Mouse (Mus musculus): Measurements from ENCODE around the gene Disc1. TPM values are rescaled to one million over a fixed set of nuclear protein-coding genes. Genes with fewer than 3 reads are reported as not detected.

Disc1 gene
- total and polyA plus RNA-seq, 3 experiments: not detected

DNA sequence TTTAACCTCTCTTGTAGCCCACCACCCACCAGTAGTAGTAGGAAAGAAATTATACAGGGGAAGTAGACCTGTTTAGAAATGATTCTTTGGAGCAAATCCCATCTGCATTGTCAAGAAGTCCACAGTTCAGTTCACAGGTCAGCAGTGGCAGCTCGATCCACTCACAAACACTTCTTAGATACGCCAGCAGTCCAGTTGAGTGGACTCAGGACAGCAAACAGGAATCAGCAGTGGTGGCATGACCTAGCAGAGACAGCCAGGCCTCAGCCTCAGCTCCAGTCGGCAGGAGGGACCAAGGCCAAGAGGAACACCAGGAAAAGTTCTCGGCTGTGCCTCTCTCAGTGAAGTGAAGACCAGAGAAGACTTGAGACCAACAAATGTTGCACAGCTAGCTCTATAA lies 121.7 kb downstream of the Disc1 start:
- Histone ChIP-seq H3K9me3 (replicated peaks; ENCODE audit: low read length) (peaks cover 9% of the 10 kb centered on the region), H3K4me3 (replicated peaks in 1 of 3; ENCODE audit: low read depth in 2 of 3, low read length in 2 of 3, poor library complexity in 1 of 3) (no peak overlapping the region), H3K79me2 (replicated peaks; ENCODE audit: control insufficient read depth, extremely low read depth, insufficient read depth, poor library complexity, severe bottlenecking) (no peaks in the 10 kb centered on the region), H3K4me2 (ENCODE audit: insufficient read depth, low read depth, poor library complexity, severe bottlenecking) (no peak overlapping the region), H3K36me3 (replicated peaks in 1 of 2; ENCODE audit: control insufficient read depth in 1 of 2, insufficient read depth in 1 of 2, low read length in 1 of 2) (no peaks in the 10 kb centered on the region), H3K27ac (ENCODE audit: insufficient read depth, low read depth) (no peak overlapping the region), H3K27me3 (replicated peaks) (peaks cover 29% of the 10 kb centered on the region), H3K9ac (ENCODE audit: insufficient read depth, low read depth) (no peak overlapping the region), H3K4me1 (ENCODE audit: control insufficient read depth in 1 of 2, insufficient read depth in 2 of 2) (no peaks in the 10 kb centered on the region)
- dilution Hi-C loops (cut with MboI; ENCODE audit: extremely low pct_ligation_motif_present, extremely low pct_unique_long_range_greater_than_20kb, low sequenced_read_pairs) (no loop called here), in situ Hi-C loops (cut with MboI; ENCODE audit: low pct_ligation_motif_present, low pct_unique_long_range_greater_than_20kb, low sequenced_read_pairs) (loop anchor here (25.0 kb wide), 1 partner anchor 387 kb away; the partner anchor contains the start of gene Sipa1l2)
- DNase-seq (ENCODE audit: extremely low read depth): no peak
- no peak for TF ChIP-seq IRF4 (IDR thresholded peaks at IDR 0.05; ENCODE audit: low read depth, low read length)
- TF ChIP-seq POLR2A (IDR thresholded peaks at IDR 0.05; ENCODE audit: low read depth, low read length): no peak
- TF ChIP-seq ELF1 (IDR thresholded peaks at IDR 0.05; ENCODE audit: low read depth, low read length): no peak
- TF ChIP-seq ETS1 (conservative IDR thresholded peaks at IDR 0.05; ENCODE audit: low read depth, low read length): no peak
- no peak for TF ChIP-seq MAZ (IDR thresholded peaks at IDR 0.05; ENCODE audit: low read depth, low read length)
- no peak for TF ChIP-seq NRF1 (IDR thresholded peaks at IDR 0.05; ENCODE audit: low read depth, low read length)
- TF ChIP-seq KAT2A (IDR thresholded peaks at IDR 0.05; ENCODE audit: insufficient replicate concordance, low read length): no peak
- no peak for TF ChIP-seq ZNF384 (IDR thresholded peaks at IDR 0.05; ENCODE audit: low read depth, low read length)
- TF ChIP-seq MAX (IDR thresholded peaks at IDR 0.05; ENCODE audit: low read length): no peak
- no peak for TF ChIP-seq PAX5 (IDR thresholded peaks at IDR 0.05; ENCODE audit: low read length)
- TF ChIP-seq MEF2A (IDR thresholded peaks at IDR 0.05; ENCODE audit: borderline replicate concordance, low read depth, low read length): no peak
- no peak for TF ChIP-seq POLR2AphosphoS2 (IDR thresholded peaks at IDR 0.05; ENCODE audit: low read depth, low read length)
- TF ChIP-seq MXI1 (IDR thresholded peaks at IDR 0.05; ENCODE audit: low read depth, low read length): no peak

DNA sequence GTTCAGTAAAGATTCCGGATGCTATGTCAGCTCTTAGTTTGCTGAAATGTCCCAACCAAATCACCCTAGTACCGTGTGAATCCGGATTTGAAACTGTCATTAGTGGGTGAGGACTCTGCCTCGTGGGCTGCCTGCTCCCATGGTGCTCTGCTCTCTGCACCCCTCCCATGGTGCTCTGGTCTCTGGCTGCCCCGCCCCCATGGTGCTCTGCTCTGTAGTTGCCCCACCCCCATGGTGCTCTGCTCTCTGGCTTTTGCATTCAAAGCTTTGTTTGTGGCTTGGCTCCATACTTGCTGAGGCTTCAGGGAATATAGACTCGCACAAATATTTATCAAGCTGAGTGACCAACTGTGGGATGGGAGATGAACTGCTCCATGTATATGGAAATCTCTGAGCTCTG lies 123.1 kb downstream of the Disc1 start:
- TF ChIP-seq SMC3 (IDR thresholded peaks at IDR 0.05; ENCODE audit: low read depth, low read length) (no peak), KAT2A (IDR thresholded peaks at IDR 0.05; ENCODE audit: insufficient replicate concordance, low read length) (no peak), ZC3H11A (IDR thresholded peaks at IDR 0.05; ENCODE audit: low read depth, low read length) (no peak), IRF4 (IDR thresholded peaks at IDR 0.05; ENCODE audit: low read depth, low read length) (no peak), NRF1 (IDR thresholded peaks at IDR 0.05; ENCODE audit: low read depth, low read length) (no peak), MAZ (IDR thresholded peaks at IDR 0.05; ENCODE audit: low read depth, low read length) (no peak), RAD21 (IDR thresholded peaks at IDR 0.05; ENCODE audit: low read depth, low read length) (no peak), USF1 (IDR thresholded peaks at IDR 0.05; ENCODE audit: low read depth, low read length) (no peak), USF2 (conservative IDR thresholded peaks at IDR 0.05; ENCODE audit: low read depth, low read length) (no peak), NELFE (IDR thresholded peaks at IDR 0.05; ENCODE audit: low read depth, low read length) (no peak), CHD2 (IDR thresholded peaks at IDR 0.05; ENCODE audit: low read length) (no peak)
- no peak for DNase-seq (ENCODE audit: extremely low read depth)
- H3K9ac ChIP-seq (ENCODE audit: insufficient read depth, low read depth): no peak overlapping the region
- in situ Hi-C loops (cut with MboI; ENCODE audit: low pct_ligation_motif_present, low pct_unique_long_range_greater_than_20kb, low sequenced_read_pairs): loop anchor here (25.0 kb wide), 1 partner anchor 385 kb away; the partner anchor contains the start of gene Sipa1l2
- no peak overlapping the region for H3K4me3 ChIP-seq (replicated peaks in 1 of 3; ENCODE audit: low read depth in 2 of 3, low read length in 2 of 3, poor library complexity in 1 of 3)
- H3K79me2 ChIP-seq (replicated peaks; ENCODE audit: control insufficient read depth, extremely low read depth, insufficient read depth, poor library complexity, severe bottlenecking): no peaks in the 10 kb centered on the region
- H3K27ac ChIP-seq (ENCODE audit: insufficient read depth, low read depth): no peak overlapping the region
- peaks cover 30% of the 10 kb centered on the region for H3K27me3 ChIP-seq (replicated peaks)
- no peaks in the 10 kb centered on the region for H3K4me1 ChIP-seq (ENCODE audit: control insufficient read depth in 1 of 2, insufficient read depth in 2 of 2)
- no peak overlapping the region for H3K4me2 ChIP-seq (ENCODE audit: insufficient read depth, low read depth, poor library complexity, severe bottlenecking)
- peaks cover 9% of the 10 kb centered on the region for H3K9me3 ChIP-seq (replicated peaks; ENCODE audit: low read length)
- H3K36me3 ChIP-seq (replicated peaks in 1 of 2; ENCODE audit: control insufficient read depth in 1 of 2, insufficient read depth in 1 of 2, low read length in 1 of 2): no peaks in the 10 kb centered on the region
- dilution Hi-C loops (cut with MboI; ENCODE audit: extremely low pct_ligation_motif_present, extremely low pct_unique_long_range_greater_than_20kb, low sequenced_read_pairs): no loop called here
